Mouse (Mus musculus): ENCODE measurements at regions not wholly inside any gene's neighbourhood (a gene's known extent, or its start where the extent isn't known, plus 50 kb on each side); places are given as distances from the start of the nearest gene placed in this dataset.

DNA sequence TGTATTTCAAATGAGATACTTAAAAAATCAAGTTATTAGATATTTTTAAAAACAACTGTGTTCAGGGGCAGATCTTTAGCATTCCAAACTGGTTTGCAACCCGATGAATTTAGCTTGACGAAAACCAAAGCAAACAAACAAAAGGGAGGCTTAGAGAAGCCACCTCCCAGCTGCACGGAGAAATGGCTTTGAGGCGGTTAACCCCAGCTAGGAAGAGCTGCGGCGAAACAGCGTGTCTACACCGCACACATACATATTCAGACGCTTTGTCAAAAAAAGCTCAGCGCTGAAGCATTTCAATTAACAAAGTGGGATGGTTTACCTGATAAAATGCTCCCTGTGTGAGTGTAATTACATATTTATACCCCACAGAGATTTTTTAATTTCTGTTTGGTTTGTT is 123.0 kb upstream of the Ap5m1 start:
- H3K27me3 ChIP-seq (ENCODE audit: control insufficient read depth, insufficient read depth, insufficient read length): no peaks in the 10 kb centered on the region
- no peak overlapping the region for H3K4me3 ChIP-seq (ENCODE audit: insufficient read depth, poor library complexity, severe bottlenecking)
- H3K79me2 ChIP-seq (ENCODE audit: control insufficient read depth, insufficient read depth): no peaks in the 10 kb centered on the region
- no peaks in the 10 kb centered on the region for H3K36me3 ChIP-seq (ENCODE audit: control insufficient read depth, insufficient read depth)
- H3ac ChIP-seq (ENCODE audit: control insufficient read depth, insufficient read length, low read depth): no peak overlapping the region
- TF ChIP-seq MYOD1 (IDR thresholded peaks at IDR 0.05; ENCODE audit: control insufficient read depth, insufficient read length, low read depth) (no peak), MAX (IDR thresholded peaks at IDR 0.05) (no peak), FOSL1 (IDR thresholded peaks at IDR 0.05; ENCODE audit: insufficient read depth, low read length, poor library complexity, severe bottlenecking) (no peak), MYOG (IDR thresholded peaks at IDR 0.05; ENCODE audit: control insufficient read depth, extremely low read depth, insufficient read length) (no peak), CEBPB (IDR thresholded peaks at IDR 0.05; ENCODE audit: low read depth) (no peak), USF1 (IDR thresholded peaks at IDR 0.05; ENCODE audit: low read depth) (no peak), CTCF (IDR thresholded peaks at IDR 0.05; ENCODE audit: control insufficient read depth, insufficient read depth, insufficient read length) (no peak)
- no peaks in the 10 kb centered on the region for H3K79me3 ChIP-seq (ENCODE audit: low read depth)

- Histone ChIP-seq H3ac (ENCODE audit: control insufficient read depth, insufficient read length, low read depth) (no peak overlapping the region), H3K36me3 (ENCODE audit: control insufficient read depth, insufficient read depth) (no peaks in the 10 kb centered on the region), H3K4me3 (ENCODE audit: insufficient read depth, poor library complexity, severe bottlenecking) (no peak overlapping the region), H3K27me3 (ENCODE audit: control insufficient read depth, insufficient read depth, insufficient read length) (peaks cover 5% of the 10 kb centered on the region), H3K79me3 (ENCODE audit: low read depth) (no peaks in the 10 kb centered on the region), H3K79me2 (ENCODE audit: control insufficient read depth, insufficient read depth) (no peaks in the 10 kb centered on the region)
- TF ChIP-seq MYOG (IDR thresholded peaks at IDR 0.05; ENCODE audit: control insufficient read depth, extremely low read depth, insufficient read length) (no peak), CTCF (IDR thresholded peaks at IDR 0.05; ENCODE audit: control insufficient read depth, insufficient read depth, insufficient read length) (no peak), FOSL1 (IDR thresholded peaks at IDR 0.05; ENCODE audit: insufficient read depth, low read length, poor library complexity, severe bottlenecking) (no peak), MAX (IDR thresholded peaks at IDR 0.05) (no peak), USF1 (IDR thresholded peaks at IDR 0.05; ENCODE audit: low read depth) (no peak)
These were observed 135.0 kb upstream of the Ap5m1 start for GRCm38 (mm10) chr14:48930886-48931285.

- Histone ChIP-seq H3K4me3 (ENCODE audit: insufficient read depth, poor library complexity, severe bottlenecking) (no peak overlapping the region), H3K79me2 (ENCODE audit: control insufficient read depth, insufficient read depth) (no peaks in the 10 kb centered on the region), H3K27me3 (ENCODE audit: control insufficient read depth, insufficient read depth, insufficient read length) (peaks cover 3% of the 10 kb centered on the region), H3ac (ENCODE audit: control insufficient read depth, insufficient read length, low read depth) (no peak overlapping the region), H3K79me3 (ENCODE audit: low read depth) (no peaks in the 10 kb centered on the region), H3K36me3 (ENCODE audit: control insufficient read depth, insufficient read depth) (no peaks in the 10 kb centered on the region)
- TF ChIP-seq MYOD1 (IDR thresholded peaks at IDR 0.05; ENCODE audit: control insufficient read depth, insufficient read length, low read depth) (no peak), MAX (IDR thresholded peaks at IDR 0.05) (no peak), FOSL1 (IDR thresholded peaks at IDR 0.05; ENCODE audit: insufficient read depth, low read length, poor library complexity, severe bottlenecking) (no peak), CTCF (IDR thresholded peaks at IDR 0.05; ENCODE audit: control insufficient read depth, insufficient read depth, insufficient read length) (no peak), USF1 (IDR thresholded peaks at IDR 0.05; ENCODE audit: low read depth) (no peak), MYOG (IDR thresholded peaks at IDR 0.05; ENCODE audit: control insufficient read depth, extremely low read depth, insufficient read length) (no peak), CEBPB (IDR thresholded peaks at IDR 0.05; ENCODE audit: low read depth) (no peak)
These were observed 140.0 kb upstream of the Ap5m1 start for GRCm38 (mm10) chr14:48925870-48926269.

DNA sequence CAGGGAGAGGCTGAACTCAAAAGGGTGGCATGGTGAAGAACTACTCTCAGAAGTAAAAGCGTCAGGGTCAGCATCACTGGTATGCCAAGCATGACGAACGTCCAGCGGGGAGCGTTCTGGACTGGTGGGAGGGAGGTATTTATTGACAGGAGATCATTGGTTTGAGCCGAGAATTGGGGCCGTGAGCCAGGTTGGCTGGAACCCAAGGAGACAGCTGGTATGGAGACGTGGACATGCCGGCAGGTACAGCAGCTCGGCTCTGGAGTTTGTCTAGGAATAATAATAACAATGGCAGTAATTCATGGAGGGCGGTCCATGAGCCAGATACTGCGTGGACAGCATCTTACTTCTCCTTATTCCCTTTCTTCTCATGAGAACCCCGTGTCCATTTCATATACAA is 156.5 kb upstream of the Ap5m1 start:
- Histone ChIP-seq H3K36me3 (ENCODE audit: control insufficient read depth, insufficient read depth) (no peaks in the 10 kb centered on the region), H3ac (ENCODE audit: control insufficient read depth, insufficient read length, low read depth) (no peak overlapping the region), H3K79me2 (ENCODE audit: control insufficient read depth, insufficient read depth) (no peaks in the 10 kb centered on the region), H3K79me3 (ENCODE audit: low read depth) (no peaks in the 10 kb centered on the region), H3K27me3 (ENCODE audit: control insufficient read depth, insufficient read depth, insufficient read length) (peaks cover 6% of the 10 kb centered on the region), H3K4me3 (ENCODE audit: insufficient read depth, poor library complexity, severe bottlenecking) (no peak overlapping the region)
- TF ChIP-seq FOSL1 (IDR thresholded peaks at IDR 0.05; ENCODE audit: insufficient read depth, low read length, poor library complexity, severe bottlenecking): no peak
- TF ChIP-seq MAX (IDR thresholded peaks at IDR 0.05): no peak
- TF ChIP-seq CTCF (IDR thresholded peaks at IDR 0.05; ENCODE audit: control insufficient read depth, insufficient read depth, insufficient read length): no peak
- TF ChIP-seq MYOG (IDR thresholded peaks at IDR 0.05; ENCODE audit: control insufficient read depth, extremely low read depth, insufficient read length): no peak
- TF ChIP-seq CEBPB (IDR thresholded peaks at IDR 0.05; ENCODE audit: low read depth): no peak
- no peak for TF ChIP-seq MYOD1 (IDR thresholded peaks at IDR 0.05; ENCODE audit: control insufficient read depth, insufficient read length, low read depth)

- TF ChIP-seq MYOD1 (IDR thresholded peaks at IDR 0.05; ENCODE audit: control insufficient read depth, insufficient read length, low read depth): no peak
- no peak for TF ChIP-seq MAX (IDR thresholded peaks at IDR 0.05)
- no peak for TF ChIP-seq MYOG (IDR thresholded peaks at IDR 0.05; ENCODE audit: control insufficient read depth, extremely low read depth, insufficient read length)
- TF ChIP-seq CEBPB (IDR thresholded peaks at IDR 0.05; ENCODE audit: low read depth): no peak
- no peak for TF ChIP-seq USF1 (IDR thresholded peaks at IDR 0.05; ENCODE audit: low read depth)
- TF ChIP-seq FOSL1 (IDR thresholded peaks at IDR 0.05; ENCODE audit: insufficient read depth, low read length, poor library complexity, severe bottlenecking): no peak
- no peak for TF ChIP-seq CTCF (IDR thresholded peaks at IDR 0.05; ENCODE audit: control insufficient read depth, insufficient read depth, insufficient read length)
- Histone ChIP-seq H3ac (ENCODE audit: control insufficient read depth, insufficient read length, low read depth) (no peak overlapping the region), H3K79me2 (ENCODE audit: control insufficient read depth, insufficient read depth) (no peaks in the 10 kb centered on the region), H3K4me3 (ENCODE audit: insufficient read depth, poor library complexity, severe bottlenecking) (no peak overlapping the region), H3K36me3 (ENCODE audit: control insufficient read depth, insufficient read depth) (no peaks in the 10 kb centered on the region), H3K27me3 (ENCODE audit: control insufficient read depth, insufficient read depth, insufficient read length) (peaks cover 6% of the 10 kb centered on the region), H3K79me3 (ENCODE audit: low read depth) (no peaks in the 10 kb centered on the region)
These were observed 157.8 kb upstream of the Ap5m1 start for GRCm38 (mm10) chr14:48907991-48908698.
